Mouse (Mus musculus): ENCODE measurements at regions not wholly inside any gene's neighbourhood (a gene's known extent, or its start where the extent isn't known, plus 50 kb on each side); places are given as distances from the start of the nearest gene placed in this dataset.
"Not testable (repeated sequence)": the region's sequence is repeated elsewhere in the genome, so short reads cannot be mapped to it uniquely, and the experiment has no call there.

- Histone ChIP-seq H3K27ac (no peak overlapping the region), H3K4me3 (no peak overlapping the region), H3K4me1 (ENCODE audit: control insufficient read depth, insufficient read depth, low read length) (no peaks in the 10 kb centered on the region), H3K9ac (ENCODE audit: low read depth, low read length) (no peak overlapping the region), H3K36me3 (ENCODE audit: control insufficient read depth, insufficient read depth, low read length) (no peaks in the 10 kb centered on the region), H3K79me2 (replicated peaks; ENCODE audit: control insufficient read depth, insufficient read depth, low read length) (no peaks in the 10 kb centered on the region), H3K27me3 (ENCODE audit: control insufficient read depth, insufficient read depth, low read length) (no peaks in the 10 kb centered on the region)
- intact Hi-C loops (cut with DNase I): no loop called here
- TF ChIP-seq EP300 (IDR thresholded peaks at IDR 0.05; ENCODE audit: insufficient read depth, low read depth, low read length): no peak
- no peak for TF ChIP-seq POLR2A (IDR thresholded peaks at IDR 0.05; ENCODE audit: insufficient read depth, low read depth, low read length)
- TF ChIP-seq CTCF (IDR thresholded peaks at IDR 0.05): no peak
- no peak for DNase-seq
- WGBS: 43% methylated on average over 3 of the region's 3 CpGs
Observed at GRCm38 (mm10) chr12:74825664-74826063, 351.5 kb downstream of the Kcnh5 start.

GRCm38 (mm10) chr12:74824735-74825494 is 352.2 kb downstream of the Kcnh5 start:
- Histone ChIP-seq H3K4me1 (ENCODE audit: control insufficient read depth, insufficient read depth, low read length) (no peaks in the 10 kb centered on the region), H3K4me3 (no peak overlapping the region), H3K27ac (no peak overlapping the region), H3K27me3 (ENCODE audit: control insufficient read depth, insufficient read depth, low read length) (no peaks in the 10 kb centered on the region), H3K36me3 (ENCODE audit: control insufficient read depth, insufficient read depth, low read length) (no peaks in the 10 kb centered on the region), H3K9ac (ENCODE audit: low read depth, low read length) (no peak overlapping the region), H3K79me2 (replicated peaks; ENCODE audit: control insufficient read depth, insufficient read depth, low read length) (no peaks in the 10 kb centered on the region)
- 16% methylated on average over 3 of the region's 3 CpGs for WGBS
- DNase-seq: peak in 1 of 2 experiments; percentile 46
- TF ChIP-seq EP300 (IDR thresholded peaks at IDR 0.05; ENCODE audit: insufficient read depth, low read depth, low read length): no peak
- no peak for TF ChIP-seq POLR2A (IDR thresholded peaks at IDR 0.05; ENCODE audit: insufficient read depth, low read depth, low read length)
- no peak for TF ChIP-seq CTCF (IDR thresholded peaks at IDR 0.05)
- intact Hi-C loops (cut with DNase I): no loop called here

- H3K4me1 ChIP-seq (ENCODE audit: control insufficient read depth, insufficient read depth, low read length); intact Hi-C loops (cut with DNase I); DNase-seq; H3K27ac ChIP-seq; H3K9ac ChIP-seq (ENCODE audit: low read depth, low read length); H3K79me2 ChIP-seq (replicated peaks; ENCODE audit: control insufficient read depth, insufficient read depth, low read length); H3K27me3 ChIP-seq (ENCODE audit: control insufficient read depth, insufficient read depth, low read length); H3K36me3 ChIP-seq (ENCODE audit: control insufficient read depth, insufficient read depth, low read length); H3K4me3 ChIP-seq: not testable (repeated sequence)
- WGBS: 83% methylated on average over 3 of the region's 3 CpGs
Observed at GRCm38 (mm10) chr12:74816181-74816580, 361.0 kb downstream of the Kcnh5 start.

DNA sequence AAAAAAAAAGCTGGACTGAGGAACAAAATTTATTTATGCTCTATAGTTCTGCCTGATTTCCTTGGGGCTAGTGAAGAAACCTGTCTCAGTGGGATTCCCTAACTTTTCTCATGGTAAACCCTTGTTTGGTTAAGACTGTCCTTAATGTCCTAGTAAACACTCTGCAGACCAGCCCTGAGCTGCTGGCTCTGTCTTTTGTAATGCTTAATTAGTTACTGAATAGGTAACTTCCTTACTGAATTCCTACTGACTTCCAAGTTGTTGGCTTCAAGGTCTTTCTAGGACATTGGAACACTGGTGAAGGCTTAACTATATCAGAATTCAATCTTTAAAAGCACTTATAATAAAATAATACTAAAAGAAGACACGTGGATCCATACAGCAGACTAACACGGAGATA is 368.6 kb downstream of the Kcnh5 start:
- H3K27ac ChIP-seq; DNase-seq; H3K79me2 ChIP-seq (replicated peaks; ENCODE audit: control insufficient read depth, insufficient read depth, low read length); H3K4me1 ChIP-seq (ENCODE audit: control insufficient read depth, insufficient read depth, low read length); H3K9ac ChIP-seq (ENCODE audit: low read depth, low read length); H3K36me3 ChIP-seq (ENCODE audit: control insufficient read depth, insufficient read depth, low read length); H3K27me3 ChIP-seq (ENCODE audit: control insufficient read depth, insufficient read depth, low read length); intact Hi-C loops (cut with DNase I); H3K4me3 ChIP-seq: not testable (repeated sequence)
- WGBS: 71% methylated on average over 2 of the region's 2 CpGs

DNA sequence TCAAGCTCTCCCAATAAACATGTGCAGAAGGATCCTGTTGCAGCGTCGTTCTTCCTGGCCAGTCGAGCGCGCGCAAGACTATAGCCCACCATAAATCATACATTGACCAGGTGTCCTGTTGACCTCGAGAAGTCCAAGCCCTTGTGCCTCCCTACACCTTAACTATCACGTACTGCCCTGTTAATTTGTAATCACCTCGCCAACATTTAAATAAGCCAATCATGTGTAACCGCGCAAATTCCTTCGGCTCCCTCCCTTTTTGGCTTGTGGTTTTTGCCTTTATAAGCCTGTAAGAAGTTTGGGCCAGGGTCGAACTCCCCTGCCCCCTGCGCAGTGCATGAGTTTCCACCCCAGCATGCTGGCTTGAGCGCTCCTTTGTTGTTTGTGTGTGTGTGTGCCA is 369.2 kb downstream of the Kcnh5 start:
- H3K4me1 ChIP-seq (ENCODE audit: control insufficient read depth, insufficient read depth, low read length); H3K79me2 ChIP-seq (replicated peaks; ENCODE audit: control insufficient read depth, insufficient read depth, low read length); intact Hi-C loops (cut with DNase I); H3K9ac ChIP-seq (ENCODE audit: low read depth, low read length); H3K36me3 ChIP-seq (ENCODE audit: control insufficient read depth, insufficient read depth, low read length); H3K4me3 ChIP-seq; H3K27me3 ChIP-seq (ENCODE audit: control insufficient read depth, insufficient read depth, low read length); H3K27ac ChIP-seq; DNase-seq: not testable (repeated sequence)
- WGBS: 96% methylated on average over 15 of the region's 15 CpGs

- Histone ChIP-seq H3K9ac (ENCODE audit: low read depth, low read length) (no peak overlapping the region), H3K4me1 (ENCODE audit: control insufficient read depth, insufficient read depth, low read length) (no peaks in the 10 kb centered on the region), H3K27me3 (ENCODE audit: control insufficient read depth, insufficient read depth, low read length) (no peaks in the 10 kb centered on the region), H3K79me2 (replicated peaks; ENCODE audit: control insufficient read depth, insufficient read depth, low read length) (no peaks in the 10 kb centered on the region), H3K36me3 (ENCODE audit: control insufficient read depth, insufficient read depth, low read length) (no peaks in the 10 kb centered on the region), H3K27ac (no peak overlapping the region), H3K4me3 (no peak overlapping the region)
- 52% methylated on average over 13 of the region's 13 CpGs for WGBS
- DNase-seq: no peak
- TF ChIP-seq EP300 (IDR thresholded peaks at IDR 0.05; ENCODE audit: insufficient read depth, low read depth, low read length): no peak
- no peak for TF ChIP-seq POLR2A (IDR thresholded peaks at IDR 0.05; ENCODE audit: insufficient read depth, low read depth, low read length)
- no peak for TF ChIP-seq CTCF (IDR thresholded peaks at IDR 0.05)
- intact Hi-C loops (cut with DNase I): no loop called here
Observed at GRCm38 (mm10) chr12:74803740-74804512, 373.2 kb downstream of the Kcnh5 start.
